Mouse (Mus musculus): ENCODE measurements at regions not wholly inside any gene's neighbourhood (a gene's known extent, or its start where the extent isn't known, plus 50 kb on each side); places are given as distances from the start of the nearest gene placed in this dataset.
"Not testable (repeated sequence)": the region's sequence is repeated elsewhere in the genome, so short reads cannot be mapped to it uniquely, and the experiment has no call there.

DNA sequence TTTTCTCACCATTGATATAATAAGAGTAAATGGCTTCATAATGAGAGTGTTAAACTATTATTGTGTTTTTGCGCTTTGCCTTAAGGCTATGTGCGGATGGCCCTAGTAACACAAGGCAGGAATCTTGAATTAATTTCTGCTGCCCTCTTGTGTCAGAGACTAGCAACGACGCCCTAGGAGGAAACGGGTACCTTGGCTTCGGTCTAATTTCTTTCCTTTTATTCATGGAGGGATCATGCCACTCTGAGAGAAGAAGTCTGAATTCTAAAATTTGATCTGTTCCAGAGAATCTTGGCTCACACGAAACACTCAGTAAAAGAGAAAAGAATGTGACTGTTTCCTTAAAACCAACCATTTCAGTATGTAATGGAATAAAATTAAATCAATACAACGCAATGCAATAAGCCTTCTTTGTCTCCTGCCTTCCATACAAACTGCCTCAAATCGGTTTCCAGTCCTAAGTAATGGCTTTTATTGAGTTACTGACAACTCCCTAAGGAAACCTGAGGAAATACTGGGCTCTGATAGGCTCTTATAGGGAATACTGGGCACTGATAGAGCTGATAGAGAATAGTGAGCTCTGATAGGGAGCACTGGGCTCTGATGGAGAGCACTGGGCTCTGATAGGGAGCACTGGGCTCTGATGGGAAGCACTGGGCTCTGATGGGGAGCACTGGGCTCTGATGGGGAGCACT is 112.0 kb upstream of the Prkcq start:
- peak; percentile 53 to 82 for DNase-seq (ENCODE audit: low spot score in 2 of 2)
- intact Hi-C loops (cut with DNase I), result loop anchor here (2.0 to 10.0 kb wide), 3 partner anchors 225 to 688 kb away; partner anchors contain the start of gene Sfmbt2

DNA sequence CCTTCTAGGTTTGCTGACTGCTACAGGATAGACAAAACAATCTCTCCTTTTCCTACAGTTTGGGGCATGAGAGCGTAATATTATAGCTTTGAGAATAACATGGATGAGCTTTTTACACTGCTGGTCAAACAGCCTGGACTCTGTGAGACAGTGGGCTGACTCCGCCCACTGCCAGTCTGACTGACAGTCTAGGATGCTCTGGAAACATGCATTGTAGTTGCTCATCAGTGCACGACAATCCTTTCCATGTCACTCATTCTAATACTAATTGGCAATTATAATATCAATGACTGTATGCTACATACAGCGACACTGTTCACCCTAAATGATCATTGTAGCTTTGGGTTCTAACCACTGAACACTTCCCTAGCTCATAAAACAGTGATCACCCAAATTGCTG is 104.5 kb upstream of the Prkcq start:
- DNase-seq (ENCODE audit: low spot score in 2 of 2), result no peak
- intact Hi-C loops (cut with DNase I), result no loop called here

DNA sequence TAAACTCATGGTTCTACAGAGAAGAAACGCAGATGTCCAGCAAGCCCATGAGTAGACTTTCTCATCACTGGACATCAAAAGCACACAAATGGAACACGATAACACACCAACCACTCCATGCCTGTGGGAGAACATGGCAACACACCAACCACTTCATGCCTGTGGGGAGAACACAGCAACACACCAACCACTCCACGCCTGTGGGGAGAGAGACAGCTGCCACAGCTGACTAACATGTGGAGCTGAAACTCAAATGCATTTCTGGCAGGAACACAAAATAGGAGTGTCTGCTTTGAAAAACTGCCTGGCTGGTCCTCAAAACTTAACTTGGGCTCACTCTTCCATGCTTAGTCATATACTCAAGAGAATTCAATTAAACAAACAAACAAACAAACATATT is 88.4 kb upstream of the Prkcq start:
- DNase-seq (ENCODE audit: low spot score in 2 of 2), result no peak
- intact Hi-C loops (cut with DNase I), result no loop called here

DNA sequence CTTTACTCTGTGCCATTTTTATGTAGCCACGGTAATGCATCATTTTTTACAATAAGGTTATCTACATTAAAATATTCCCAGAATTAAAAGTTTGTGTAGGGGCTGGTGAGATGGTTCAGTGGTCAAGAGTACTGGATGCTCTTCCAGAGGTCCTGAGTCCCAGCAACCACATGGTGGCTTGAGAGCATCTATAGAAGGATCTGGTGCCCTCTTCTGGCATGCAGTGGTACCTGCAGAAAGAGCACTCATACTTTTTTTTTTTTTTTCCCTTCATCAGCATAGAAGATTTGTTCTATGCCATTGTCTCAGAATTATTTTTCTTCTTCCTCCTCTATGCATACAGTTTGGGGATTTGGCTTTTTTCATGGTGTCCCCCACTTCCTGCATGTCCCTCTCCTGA is 84.9 kb upstream of the Prkcq start:
- DNase-seq (ENCODE audit: low spot score in 2 of 2), result peak; percentile 24 to 28
- intact Hi-C loops (cut with DNase I), result no loop called here

DNA sequence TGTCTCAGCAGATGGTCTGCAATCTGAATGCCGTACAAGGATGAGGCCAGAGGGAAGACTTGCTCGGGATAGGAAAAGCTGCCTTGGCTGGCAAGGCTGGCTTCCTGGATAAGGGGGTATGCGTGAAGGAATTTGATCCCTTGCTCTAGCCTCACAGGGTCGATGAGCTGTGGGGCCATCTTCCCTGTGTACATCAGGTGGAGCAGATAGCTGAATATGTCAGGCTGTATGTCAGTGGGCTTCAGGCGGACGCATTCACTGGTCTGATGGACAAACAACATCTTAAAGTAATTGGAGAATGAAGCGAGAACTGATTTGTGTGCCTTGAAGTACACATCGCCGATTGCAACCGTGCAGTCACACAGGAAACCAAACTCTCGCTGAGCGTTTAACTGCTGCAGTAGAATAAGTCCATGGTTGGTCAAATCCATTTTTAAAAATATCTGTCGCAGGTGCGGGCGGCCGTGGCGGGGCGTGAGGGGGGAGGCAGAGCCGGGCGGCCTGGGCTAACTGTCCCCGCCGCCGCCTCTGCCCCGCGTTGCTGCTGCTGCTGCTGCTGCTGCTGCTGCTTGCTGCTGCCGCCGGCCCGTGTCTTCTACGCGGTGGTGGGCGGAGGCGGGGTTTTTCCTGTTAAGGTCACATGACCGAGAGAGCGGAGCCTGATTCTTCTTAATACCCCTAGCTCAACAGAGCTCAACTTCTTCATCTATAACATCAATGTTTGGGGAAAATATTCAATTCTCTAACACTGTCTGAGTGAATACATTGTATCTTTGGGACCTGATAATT is 71.9 kb upstream of the Prkcq start:
- DNase-seq (ENCODE audit: low spot score in 2 of 2); intact Hi-C loops (cut with DNase I): not testable (repeated sequence)

DNA sequence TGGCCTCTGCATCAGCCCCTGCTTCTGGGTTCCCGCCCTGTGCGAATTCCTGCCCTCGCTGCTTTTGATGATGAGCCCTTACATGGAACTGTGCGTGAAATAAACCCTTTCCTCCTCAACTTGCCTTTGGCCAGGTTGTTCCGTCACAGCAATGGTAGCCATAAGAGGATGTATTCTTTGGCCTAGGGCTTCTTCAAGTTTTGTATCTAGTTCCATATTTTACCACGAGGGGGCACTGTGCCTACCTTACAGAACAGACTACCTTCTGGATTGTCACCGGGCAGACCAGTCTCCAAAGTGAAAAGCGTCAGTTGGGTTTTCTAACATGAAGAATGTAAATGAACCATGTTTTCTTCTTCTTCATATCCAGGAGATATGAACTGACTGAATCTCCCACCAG is 58.7 kb upstream of the Prkcq start:
- DNase-seq (ENCODE audit: low spot score in 2 of 2), result peak; percentile 68 to 73
- intact Hi-C loops (cut with DNase I), result loop anchor here (5.0 kb wide), 2 partner anchors 139 to 174 kb away; no protein-coding TSS in a partner anchor

DNA sequence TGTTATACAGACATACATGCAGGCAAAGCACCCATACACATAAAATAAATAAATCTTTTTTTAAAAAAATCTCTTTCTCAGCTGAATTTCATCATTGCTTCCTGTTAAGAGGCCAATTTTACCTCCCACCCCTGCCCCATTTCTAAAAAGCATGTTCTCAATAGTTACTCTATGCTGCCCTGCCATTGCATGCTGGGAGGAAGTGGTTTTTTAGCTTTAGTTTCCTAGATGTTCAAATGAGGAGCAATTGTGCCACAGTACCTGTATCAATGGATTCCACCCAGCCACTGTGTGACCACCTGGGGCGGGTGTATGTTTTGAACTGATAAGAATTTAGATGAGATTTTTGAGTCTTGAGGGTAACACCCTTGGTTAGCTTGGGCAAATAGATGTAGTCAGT is 53.3 kb upstream of the Prkcq start:
- DNase-seq (ENCODE audit: low spot score in 2 of 2), result no peak
- intact Hi-C loops (cut with DNase I), result no loop called here

DNA sequence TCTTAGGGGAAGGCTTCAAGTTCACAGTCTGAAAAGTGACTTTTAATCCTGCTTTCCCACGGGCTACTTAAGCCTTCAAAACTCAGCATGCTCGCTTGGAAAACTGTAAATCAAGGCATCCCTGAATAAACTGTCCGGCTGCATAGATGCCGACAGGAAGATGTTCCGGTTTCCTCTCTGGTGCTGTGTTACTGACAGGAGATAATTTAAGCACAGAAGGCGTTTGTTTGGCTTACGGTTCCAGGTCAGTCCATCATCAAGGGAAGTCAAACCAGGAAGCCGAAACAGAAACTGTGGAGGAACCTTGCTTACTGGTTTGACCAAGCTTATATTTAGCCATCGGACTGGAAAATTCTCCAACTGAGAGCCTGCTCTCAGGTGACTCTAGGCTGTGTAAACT is 52.6 kb upstream of the Prkcq start:
- DNase-seq (ENCODE audit: low spot score in 2 of 2), result no peak
- intact Hi-C loops (cut with DNase I), result no loop called here
